Mouse (Mus musculus) T-helper 2 cell (primary cell): Measurements from ENCODE around the gene Atg4a.

Source experiments
- in situ Hi-C: fragments of 300-600 bp; cut with MboI, MseI; formaldehyde crosslinking; loops from one replicate; pipeline ENCODE4 v1.15.1; 2025; ENCODE audit warnings: high pct_unique_total_duplicates

Atg4a gene

DNA sequence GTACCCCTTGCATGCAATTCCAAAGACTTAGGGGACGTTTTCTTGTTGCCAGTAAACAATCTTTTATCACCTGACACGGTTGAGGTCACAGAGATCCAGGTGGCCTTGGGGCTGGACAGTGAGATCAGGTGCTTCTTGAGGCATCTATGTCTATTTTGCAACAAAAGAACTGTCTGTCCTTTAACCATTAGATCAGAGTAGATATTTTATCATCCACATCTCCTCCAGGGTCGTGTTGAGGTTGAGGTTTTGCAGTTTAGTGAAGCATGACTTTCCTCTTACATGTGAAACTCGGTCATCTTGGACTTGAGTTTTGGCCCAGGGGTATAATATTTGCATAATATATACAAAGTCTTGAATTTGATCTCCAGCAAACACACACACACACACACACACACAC, 200.9 kb downstream of the Atg4a start:
- in situ Hi-C loops, result loop anchor here (25.0 kb wide), 1 partner anchor 720 kb away; no protein-coding TSS in a partner anchor

DNA sequence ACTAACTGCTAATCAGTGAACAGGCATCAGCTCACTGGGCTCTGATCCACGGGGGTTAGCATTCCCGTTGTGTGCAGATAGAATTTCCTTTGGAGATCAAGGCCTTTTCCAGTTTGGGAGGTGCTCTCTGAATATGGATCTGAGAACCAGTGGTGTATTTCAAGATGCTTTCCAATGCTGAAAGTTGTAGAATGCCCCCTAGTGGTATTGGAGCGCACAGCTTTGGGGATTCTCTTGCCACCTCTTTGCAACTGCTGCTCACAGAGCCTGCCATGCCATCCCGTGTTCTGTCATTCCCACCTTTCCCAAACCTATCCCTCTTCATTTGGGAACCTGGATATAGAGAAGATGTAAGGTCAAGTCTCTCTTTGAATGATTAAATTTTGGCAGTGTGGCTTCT, 201.5 kb downstream of the Atg4a start:
- in situ Hi-C loops, result loop anchor here (25.0 kb wide), 1 partner anchor 721 kb away; no protein-coding TSS in a partner anchor

DNA sequence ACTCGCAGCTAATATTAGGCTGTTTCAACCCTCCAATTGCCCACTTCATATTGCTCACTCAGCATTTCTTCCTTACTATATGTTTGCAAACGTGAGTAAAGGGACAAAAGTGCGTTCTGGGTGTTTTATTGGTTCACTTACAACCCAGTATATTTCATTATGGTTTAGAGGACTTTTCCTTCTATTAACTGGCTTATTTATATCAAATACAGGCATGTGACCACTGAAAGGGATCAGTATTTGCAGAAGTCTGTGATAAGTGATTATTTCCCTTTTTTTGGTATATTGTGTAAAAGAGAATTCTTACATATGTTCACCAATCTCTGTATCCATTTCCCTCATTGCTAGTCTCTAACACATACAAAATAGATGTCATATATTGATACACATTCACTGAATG, 203.7 kb downstream of the Atg4a start:
- in situ Hi-C loops, result loop anchor here (25.0 kb wide), 1 partner anchor 723 kb away; no protein-coding TSS in a partner anchor

DNA sequence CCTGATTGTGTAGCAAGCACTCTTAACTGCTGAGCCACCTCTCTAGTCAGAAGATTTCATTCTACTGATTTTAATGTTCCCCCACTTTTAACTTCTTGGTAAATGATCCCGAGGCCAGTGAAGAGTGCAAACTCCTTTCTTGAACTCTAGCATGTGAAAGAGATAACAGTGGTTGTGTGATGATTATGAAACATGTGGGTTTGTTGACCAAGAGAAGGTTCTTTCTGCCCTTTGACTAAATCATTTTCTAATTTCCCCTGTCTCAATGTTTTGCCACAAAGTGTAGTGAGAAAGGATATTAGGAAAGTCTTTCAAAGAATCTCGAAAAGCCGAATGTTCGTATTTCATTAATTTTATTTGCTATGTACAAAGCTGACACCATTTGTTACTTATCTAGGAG, 208.4 kb downstream of the Atg4a start:
- in situ Hi-C loops, result loop anchor here (5.0 to 25.0 kb wide), 2 partner anchors 193 to 728 kb away; no protein-coding TSS in a partner anchor

DNA sequence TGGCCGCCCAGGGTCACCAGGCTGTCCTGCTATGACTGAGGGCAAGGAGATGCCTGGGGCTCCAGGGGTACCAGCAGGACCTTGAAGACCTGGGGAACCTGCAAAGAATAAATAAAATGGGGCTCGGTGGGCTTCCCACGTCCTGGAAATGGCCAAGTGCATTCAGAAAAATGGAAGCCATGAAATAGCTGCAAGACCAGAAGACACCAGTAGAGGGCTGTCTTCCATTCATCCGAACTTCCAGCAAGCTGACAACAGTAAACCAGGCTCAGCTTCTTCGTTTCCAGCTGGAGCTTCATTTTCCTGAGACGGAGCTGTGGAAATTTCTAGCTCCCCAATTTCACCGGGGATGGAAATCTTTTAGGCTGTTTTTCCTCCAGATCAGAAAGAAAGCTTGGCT, 218.6 kb downstream of the Atg4a start:
- in situ Hi-C loops, result loop anchor here (25.0 kb wide), 1 partner anchor 1112 kb away; no protein-coding TSS in a partner anchor

DNA sequence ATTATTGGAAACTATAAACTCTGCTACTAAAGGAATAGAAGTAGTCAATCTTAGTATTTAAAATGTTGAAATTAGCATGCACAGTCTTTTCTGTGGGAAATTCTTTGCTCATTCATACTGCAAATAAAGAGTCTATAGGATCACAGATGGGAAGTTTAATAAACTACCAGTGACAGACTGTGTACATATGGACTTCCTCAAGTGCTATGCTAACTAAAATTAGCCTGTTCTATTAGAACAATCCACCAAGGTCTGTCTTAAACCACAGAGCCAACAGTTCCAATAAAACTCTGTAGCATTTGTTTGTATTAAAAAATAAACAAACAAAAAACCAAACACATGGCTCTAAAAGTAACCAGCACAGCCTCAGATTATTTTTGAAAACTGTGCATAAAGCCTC, 238.3 kb downstream of the Atg4a start:
- in situ Hi-C loops, result loop anchor here (25.0 kb wide), 1 partner anchor 1092 kb away; no protein-coding TSS in a partner anchor

DNA sequence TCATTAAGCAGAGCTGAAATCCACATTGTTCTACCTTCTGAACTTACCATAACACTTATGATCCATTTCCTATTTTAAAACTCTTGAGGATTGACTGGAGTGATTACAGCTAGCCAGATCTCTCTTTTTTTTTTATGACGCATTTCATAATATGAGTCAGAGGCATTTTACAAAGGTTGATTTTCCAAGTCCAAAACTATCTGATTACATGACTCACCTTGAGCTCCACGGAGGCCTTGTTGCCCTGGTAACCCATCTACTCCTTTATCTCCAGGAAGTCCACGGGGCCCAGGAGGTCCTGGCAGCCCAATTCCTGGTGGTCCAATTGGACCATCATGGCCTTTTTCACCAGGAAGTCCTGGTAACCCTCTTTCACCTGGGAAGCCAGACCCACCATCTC, 242.3 kb downstream of the Atg4a start:
- in situ Hi-C loops, result loop anchor here (25.0 kb wide), 1 partner anchor 1088 kb away; no protein-coding TSS in a partner anchor

DNA sequence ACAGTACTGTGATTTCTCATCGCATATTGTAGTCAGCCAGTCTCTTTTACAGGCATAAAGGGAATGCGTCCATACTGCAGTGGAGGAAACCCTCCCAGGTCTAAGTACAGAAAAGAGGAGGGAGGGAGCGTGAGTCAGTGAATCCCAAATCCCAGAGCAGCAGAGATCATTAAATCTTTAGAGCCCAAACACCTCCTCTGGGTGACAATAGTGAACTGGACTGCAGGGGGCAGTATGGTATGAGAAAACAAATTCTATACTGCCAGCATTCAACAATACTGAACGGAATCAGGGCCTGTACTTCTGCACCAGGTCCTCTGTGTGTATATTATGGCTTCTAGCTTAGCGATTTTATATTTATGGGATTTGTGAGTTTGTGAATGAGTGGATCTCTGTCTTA, 256.1 kb downstream of the Atg4a start:
- in situ Hi-C loops, result no loop called here
